In genomic region chr19:42660244-42660565, GRCm38 (mm10) we compare ENCODE assay signal across 17 mouse cellular contexts. TPM values are rescaled to one million over a fixed set of nuclear protein-coding genes. Genes with fewer than 3 reads are reported as not detected.
DNase-seq lines count a peak whose midpoint lies in the region; ATAC-seq and TF ChIP-seq lines count a peak whose summit lies in the region.
"Had no signal": no experiment of that assay in that cellular context is flagged by ENCODE, and none has a peak within 500 bp of the region (broad histone marks: within the 10 kb centered on the region; RNA-seq: fewer than 3 reads in every experiment).

No protein-coding gene starts in this region.

- no peaks in the 10 kb centered on the region for H3K27me3 ChIP-seq in heart, adult 2 months (ENCODE audit: control insufficient read depth, insufficient read depth, low read length)
- H3K27me3 ChIP-seq in liver, adult 2 months (ENCODE audit: control insufficient read depth, insufficient read depth, low read length), result no peaks in the 10 kb centered on the region
- H3K27me3 ChIP-seq in Patski, result no peaks in the 10 kb centered on the region
- H3K27me3 ChIP-seq in small intestine, adult 2 months (ENCODE audit: control insufficient read depth, insufficient read depth, low read length), result no peaks in the 10 kb centered on the region
- peaks cover 24% of the 10 kb centered on the region for H3K27me3 ChIP-seq in liver, embryonic 12.5 days (replicated peaks)
- H3K27me3 ChIP-seq: lung, embryonic 15.5 days had no signal

- peaks cover 8% of the 10 kb centered on the region for H3K4me1 ChIP-seq in heart, adult 2 months (ENCODE audit: control insufficient read depth, insufficient read depth, low read length)
- H3K4me1 ChIP-seq in liver, adult 2 months (ENCODE audit: control insufficient read depth, insufficient read depth, low read length), result peaks cover 7% of the 10 kb centered on the region
- no peaks in the 10 kb centered on the region for H3K4me1 ChIP-seq in small intestine, adult 2 months (ENCODE audit: control insufficient read depth, insufficient read depth, insufficient read length, low read length)
- peaks cover 10% of the 10 kb centered on the region; the same call in 1 of the 2 replicates for H3K4me1 ChIP-seq in liver, embryonic 12.5 days

- no peak for TF ChIP-seq POLR2A in heart, adult 2 months (IDR thresholded peaks at IDR 0.05; ENCODE audit: insufficient read depth, low read depth, low read length)
- no peak for TF ChIP-seq POLR2A in liver, adult 2 months (IDR thresholded peaks at IDR 0.05; ENCODE audit: extremely low read depth, insufficient read depth, low read length)
- no peak for TF ChIP-seq POLR2A in small intestine, adult 2 months (IDR thresholded peaks at IDR 0.05; ENCODE audit: low read depth, low read length)

- intact Hi-C loops in heart, adult 2 months (cut with DNase I), result loop anchor here (5.0 to 10.0 kb wide), 2 partner anchors 143 to 865 kb away; partner anchors contain the start of genes Got1 and R3hcc1l
- intact Hi-C loops in heart, postnatal 14 days (cut with DNase I), result no loop called here
- intact Hi-C loops in left cerebral cortex, adult 2 months (cut with DNase I), result no loop called here

- no peak overlapping the region for H3K9ac ChIP-seq in heart, adult 2 months (ENCODE audit: low read depth, low read length)
- no peak overlapping the region for H3K9ac ChIP-seq in liver, adult 2 months (ENCODE audit: low read depth, low read length)
- H3K9ac ChIP-seq in liver, embryonic 12.5 days, result no peak overlapping the region
- H3K9ac ChIP-seq: kidney, embryonic 15.5 days; limb, embryonic 15.5 days; lung, embryonic 15.5 days; midbrain, embryonic 15.5 days; neural tube, embryonic 12.5 days had no signal

- no peaks in the 10 kb centered on the region for H3K36me3 ChIP-seq in heart, adult 2 months (ENCODE audit: control insufficient read depth, insufficient read depth, low read length)
- H3K36me3 ChIP-seq in liver, adult 2 months (ENCODE audit: control insufficient read depth, insufficient read depth, low read length), result no peaks in the 10 kb centered on the region
- no peaks in the 10 kb centered on the region for H3K36me3 ChIP-seq in small intestine, adult 2 months (ENCODE audit: control insufficient read depth, insufficient read depth, low read length)
- no peaks in the 10 kb centered on the region for H3K36me3 ChIP-seq in liver, embryonic 12.5 days
- H3K36me3 ChIP-seq: kidney, embryonic 15.5 days; limb, embryonic 10.5 days; limb, embryonic 15.5 days; lung, embryonic 15.5 days; midbrain, embryonic 10.5 days; midbrain, embryonic 15.5 days; neural tube, embryonic 12.5 days had no signal

- no peak for TF ChIP-seq EP300 in heart, adult 2 months (IDR thresholded peaks at IDR 0.05; ENCODE audit: insufficient read depth, low read depth, low read length)

- H3K4me2 ChIP-seq in liver, embryonic 12.5 days, result no peak overlapping the region
- H3K4me2 ChIP-seq: kidney, embryonic 15.5 days; limb, embryonic 15.5 days; lung, embryonic 15.5 days; neural tube, embryonic 12.5 days had no signal

- CTCF ChIA-PET in Patski (lab: Charles Lee), result interaction anchor here (0.9 to 5.0 kb wide), 7 partner anchors 13 to 345 kb away, joined by 3 to 25 read pairs (median 4); no protein-coding TSS in a partner anchor

- peak; percentile 76 for ATAC-seq in Patski
- no peak for ATAC-seq in liver, embryonic 12.5 days
- ATAC-seq: activated CD4-positive, CD25-positive, alpha-beta regulatory T cell, adult 4 months had no signal

- H3K9me3 ChIP-seq in liver, embryonic 12.5 days (replicated peaks), result no peaks in the 10 kb centered on the region
- H3K9me3 ChIP-seq: kidney, embryonic 15.5 days; limb, embryonic 10.5 days; limb, embryonic 15.5 days; lung, embryonic 15.5 days; midbrain, embryonic 10.5 days; midbrain, embryonic 15.5 days; neural tube, embryonic 12.5 days had no signal

- no peak for TF ChIP-seq CTCF in heart, adult 2 months (IDR thresholded peaks at IDR 0.05)
- no peak for TF ChIP-seq CTCF in liver, adult 2 months (IDR thresholded peaks at IDR 0.05; ENCODE audit: low read depth, low read length)
- TF ChIP-seq CTCF in Patski (IDR thresholded peaks at IDR 0.05), result no peak
- TF ChIP-seq CTCF in small intestine, adult 2 months (IDR thresholded peaks at IDR 0.05; ENCODE audit: extremely low read depth, insufficient read length, insufficient replicate concordance, low read depth, low read length), result no peak
- TF ChIP-seq CTCF in left cerebral cortex, adult 2 months (IDR thresholded peaks at IDR 0.05), result no peak

- 63% methylated on average over 2 of the region's 2 CpGs for WGBS in heart, adult 2 months
- 95% methylated on average over 2 of the region's 2 CpGs for WGBS in liver, adult 2 months
- WGBS in small intestine, adult 2 months, result 75% methylated on average over 2 of the region's 2 CpGs
- 76% methylated on average over 2 of the region's 2 CpGs for WGBS in liver, embryonic 12.5 days (ENCODE audit: insufficient replicate concordance)

- no peak overlapping the region for H3K4me3 ChIP-seq in heart, adult 2 months
- H3K4me3 ChIP-seq in liver, adult 2 months (ENCODE audit: insufficient read depth, low read depth, low read length), result no peak overlapping the region
- H3K4me3 ChIP-seq in small intestine, adult 2 months (ENCODE audit: low read depth, low read length), result no peak overlapping the region
- no peak overlapping the region for H3K4me3 ChIP-seq in left cerebral cortex, adult 2 months
- H3K4me3 ChIP-seq in liver, embryonic 12.5 days, result no peak overlapping the region
- H3K4me3 ChIP-seq: kidney, embryonic 15.5 days; limb, embryonic 10.5 days; limb, embryonic 15.5 days; lung, embryonic 15.5 days; midbrain, embryonic 10.5 days; midbrain, embryonic 15.5 days; neural tube, embryonic 12.5 days had no signal

- POLR2A ChIA-PET in Patski (lab: Charles Lee), result interaction anchor here (0.9 kb wide), 1 partner anchor 48 kb away, joined by 4 read pairs; the partner anchor contains the start of gene Loxl4

- in situ Hi-C loops in Patski (cut with MboI; ENCODE audit: low pct_unique_long_range_greater_than_20kb), result no loop called here

- peak in 1 of 2 experiments; percentile 31 for DNase-seq in heart, adult 2 months
- DNase-seq in heart, postnatal 14 days, result no peak
- no peak for DNase-seq in liver, adult 2 months (ENCODE audit: extremely low read depth, low read depth, low spot score)
- DNase-seq in liver (no peak), Patski (ENCODE audit: low read depth, low spot score) (peak; percentile 48)
- DNase-seq in left cerebral cortex, adult 2 months (ENCODE audit: extremely low spot score in 1 of 2, low spot score in 2 of 2), result no peak

- H3K79me2 ChIP-seq in heart, adult 2 months (replicated peaks; ENCODE audit: control insufficient read depth, insufficient read depth, low read length), result no peaks in the 10 kb centered on the region
- no peaks in the 10 kb centered on the region for H3K79me2 ChIP-seq in liver, adult 2 months (ENCODE audit: control insufficient read depth, insufficient read depth, low read length)

- peak overlapping the region; percentile 64 for H3K27ac ChIP-seq in heart, adult 2 months
- H3K27ac ChIP-seq in liver, adult 2 months (replicated peaks; ENCODE audit: insufficient read depth, low read depth, low read length), result peak overlapping the region; percentile 5
- peak overlapping the region; percentile 35; the same call in 1 of the 2 replicates for H3K27ac ChIP-seq in small intestine, adult 2 months (ENCODE audit: insufficient read depth, low read depth, low read length)
- no peak overlapping the region for H3K27ac ChIP-seq in left cerebral cortex, adult 2 months
- H3K27ac ChIP-seq in liver, embryonic 12.5 days, result no peak overlapping the region
- H3K27ac ChIP-seq: kidney, embryonic 15.5 days; limb, embryonic 10.5 days; limb, embryonic 15.5 days; lung, embryonic 15.5 days; midbrain, embryonic 15.5 days; neural tube, embryonic 12.5 days had no signal

RNA-seq across cellular contexts. Expression of gene Loxl4, which starts 47.6 kb away (rescaled TPM):
- under 1 TPM; 0.77 to 0.91 TPM for total RNA-seq in heart, adult 2 months (2021)
- 0.76 and 0.82 TPM in 2 replicates for polyA plus RNA-seq in heart, adult 2 months (2012; rRNA removed)
- total RNA-seq in heart, postnatal 14 days (2021), result 1 to 10 TPM; 1.3 to 1.8 TPM
- total RNA-seq in liver, adult 2 months (2014; rRNA removed), result 0.74 and 1.1 TPM in 2 replicates
- 2.3 and 4.3 TPM in 2 replicates for polyA plus RNA-seq in liver, adult 2 months (2012; rRNA removed)
- 0.08 TPM for polyA plus RNA-seq in Patski (2021)
- polyA plus RNA-seq in small intestine, adult 2 months (2012; rRNA removed), result 1.1 and 1.7 TPM in 2 replicates
- under 1 TPM; 0.20 to 0.35 TPM for total RNA-seq in left cerebral cortex, adult 2 months (2021)
- 0.08 and 0.11 TPM in 2 replicates for polyA plus RNA-seq in liver, embryonic 12.5 days (2016; fragmentation: Nextera tagmentation; extraction: Ambion mirVana)
- total RNA-seq: megakaryocyte progenitor cell, adult 5-6 weeks had no signal

Comparison
In these comparisons a context has a peak if more than half of its experiments do, and no peak if none do; other contexts are left out.
1. H3K27ac ChIP-seq: peak in heart, adult 2 months (single experiment), liver, adult 2 months (single experiment) and small intestine, adult 2 months (single experiment); none in left cerebral cortex, adult 2 months (single experiment) and liver, embryonic 12.5 days (single experiment).